Mouse (Mus musculus) liver (tissue): Measurements from ENCODE around the gene 5730455P16Rik.
"Not testable (repeated sequence)": the region's sequence is repeated elsewhere in the genome, so short reads cannot be mapped to it uniquely, and the experiment has no call there.

ENCODE experiments used
- DNase-seq: peaks from one replicate; pipeline ENCODE4 v3.0.0-alpha.2; 2020; ENCODE audit warnings: mixed read lengths

5730455P16Rik gene

DNA sequence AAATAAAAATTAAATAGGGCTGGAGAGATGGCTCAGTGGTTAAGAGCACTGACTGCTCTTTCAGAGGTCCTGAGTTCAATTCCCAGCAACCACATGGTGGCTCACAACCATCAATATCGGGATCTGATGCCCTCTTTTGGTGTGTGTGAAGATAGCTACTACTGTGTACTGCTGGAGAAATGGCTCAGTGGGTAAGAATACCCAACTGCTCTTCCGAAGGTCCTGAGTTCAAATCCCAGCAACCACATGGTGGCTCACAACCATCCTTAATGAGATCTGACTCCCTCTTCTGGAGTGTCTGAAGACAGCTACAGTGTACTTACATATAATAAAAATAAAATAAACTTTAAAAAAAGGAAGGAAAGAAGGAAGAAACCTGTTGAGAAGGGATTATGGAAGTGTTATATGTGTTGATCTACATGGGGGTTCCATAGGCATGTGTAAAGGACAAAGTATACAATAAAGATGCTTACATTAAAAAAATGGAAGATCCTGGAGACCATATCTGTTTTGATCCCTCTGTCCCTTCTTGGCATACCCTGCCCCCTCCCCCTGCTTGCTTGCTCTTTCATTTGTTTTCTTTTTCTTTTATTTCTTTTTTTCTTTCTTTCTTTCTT lies 726 bp upstream of the 5730455P16Rik start:
- not testable (repeated sequence) for DNase-seq

DNA sequence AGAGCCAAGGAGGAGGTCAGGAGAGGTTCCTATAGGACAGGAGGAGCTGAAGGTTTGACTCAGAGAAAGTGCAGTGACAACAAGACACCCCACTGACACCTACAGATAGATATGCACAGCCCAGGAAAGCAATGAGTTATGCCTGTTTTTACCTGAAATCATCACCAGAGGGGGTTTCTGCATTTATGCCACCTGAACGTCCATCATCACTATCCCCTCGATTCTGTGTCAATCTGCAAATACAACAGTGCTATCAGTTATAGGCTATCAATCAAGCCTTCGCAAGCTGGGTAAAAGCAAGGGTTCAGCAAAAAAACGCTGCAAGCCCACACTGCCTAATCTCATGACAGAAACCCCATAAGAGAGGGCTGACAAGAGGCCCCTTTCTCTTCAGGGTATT lies 1.2 kb downstream of the 5730455P16Rik start:
- DNase-seq, result no peak

DNA sequence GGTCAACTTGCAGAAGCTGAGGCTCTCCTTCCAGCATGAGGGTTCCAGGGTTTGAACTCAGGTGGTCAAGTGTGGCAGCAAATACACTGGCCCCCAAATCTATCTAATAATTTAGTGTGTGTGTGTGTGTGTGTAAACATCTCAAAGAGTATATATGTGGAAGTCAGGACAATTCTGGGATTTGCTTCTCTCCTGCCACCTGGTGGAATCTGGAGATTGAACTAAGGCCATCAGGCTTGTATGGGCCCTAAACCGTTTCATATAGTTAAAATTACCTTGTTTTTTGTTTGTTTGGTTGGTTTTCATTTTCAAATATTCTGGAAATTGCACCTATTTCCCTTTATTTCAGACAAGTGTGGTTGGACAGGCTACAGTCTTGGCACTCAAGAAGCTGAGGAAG lies 8.9 kb downstream of the 5730455P16Rik start:
- DNase-seq, result no peak

DNA sequence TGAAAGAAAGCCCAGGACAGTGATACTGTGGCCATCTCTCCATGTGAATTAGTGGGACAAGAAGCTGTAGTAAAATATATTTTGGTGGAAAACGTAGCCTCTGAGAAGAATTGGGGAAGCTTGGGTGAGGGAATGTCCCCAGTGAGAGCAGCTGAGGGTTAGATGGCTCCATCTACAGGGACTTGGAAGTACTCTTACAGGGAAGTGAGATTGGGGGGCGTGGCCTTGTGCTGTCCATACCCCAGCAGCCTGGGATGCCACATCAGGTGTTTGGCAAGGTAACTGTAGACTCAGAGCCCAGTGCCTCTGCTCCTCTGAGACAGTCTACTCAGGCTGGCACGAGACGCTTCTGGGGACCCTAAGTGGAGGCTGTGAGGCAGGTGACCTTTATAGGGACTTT lies 23.0 kb downstream of the 5730455P16Rik start:
- DNase-seq, result peak; percentile 9

DNA sequence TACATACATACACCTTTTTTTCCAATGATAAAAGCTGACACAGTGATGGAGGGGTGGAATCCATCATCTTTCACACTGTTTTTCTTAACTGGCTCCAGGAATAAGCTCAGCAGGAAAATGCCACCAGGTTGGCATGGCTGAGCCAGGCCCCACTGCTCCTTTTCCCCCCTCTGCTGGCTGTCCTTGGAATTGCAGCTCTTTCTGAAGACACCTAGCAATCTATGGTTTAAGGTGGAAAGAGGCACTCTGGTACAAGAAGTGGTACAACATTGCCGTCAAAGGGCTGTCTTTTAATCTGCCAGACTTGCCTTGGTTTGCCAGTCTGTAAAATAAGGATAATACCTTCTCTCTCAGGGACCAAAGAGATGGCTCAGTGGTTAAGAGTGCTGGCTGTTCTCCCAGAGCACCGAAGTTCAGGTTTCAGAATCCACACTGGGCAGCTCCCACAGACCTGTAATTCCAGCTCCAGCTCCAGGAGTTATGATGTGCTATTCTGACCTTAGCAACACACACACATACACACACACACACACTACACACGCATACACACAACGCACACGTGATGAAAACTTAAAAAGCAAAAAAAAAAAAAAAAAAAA lies 25.9 kb downstream of the 5730455P16Rik start:
- peak; percentile 80 for DNase-seq

DNA sequence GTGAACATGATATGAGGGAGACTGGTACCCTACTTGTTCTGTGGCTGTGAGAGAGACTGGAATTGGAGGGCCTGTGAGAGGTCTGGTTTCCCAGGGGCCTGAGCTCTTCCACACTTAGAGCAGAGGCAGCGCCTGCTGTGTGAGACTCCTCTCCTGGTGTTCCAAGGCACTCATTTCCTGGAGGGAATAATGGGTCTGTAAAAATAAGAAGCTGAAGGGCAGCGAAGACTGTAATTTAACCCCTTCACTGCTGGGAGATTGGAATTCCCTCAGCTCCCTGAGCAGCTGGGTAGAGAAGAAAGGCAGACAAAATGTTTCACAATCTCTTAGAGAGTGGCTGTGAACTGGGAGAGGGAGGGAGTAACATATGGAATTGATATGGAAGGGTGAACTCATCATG lies 35.4 kb downstream of the 5730455P16Rik start:
- no peak for DNase-seq

DNA sequence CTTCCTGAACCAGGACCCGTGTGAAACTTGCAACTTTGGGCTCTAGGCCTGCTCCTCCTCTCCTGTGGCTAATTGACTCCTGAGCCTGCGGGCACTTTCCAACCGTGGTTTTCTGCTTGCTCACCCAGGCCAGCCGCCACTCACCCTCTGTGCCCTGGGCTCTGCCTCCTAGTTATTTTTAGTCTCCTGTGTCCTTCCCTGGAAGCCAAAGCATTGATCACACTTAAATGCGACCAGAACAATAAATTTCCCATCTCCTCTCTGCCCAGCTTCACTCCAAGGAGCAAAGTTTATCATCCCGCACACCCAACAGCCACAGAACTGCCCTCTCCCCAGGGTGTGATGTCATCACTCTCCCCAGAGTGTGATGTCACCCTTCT lies 41.5 kb downstream of the 5730455P16Rik start:
- no peak for DNase-seq

DNA sequence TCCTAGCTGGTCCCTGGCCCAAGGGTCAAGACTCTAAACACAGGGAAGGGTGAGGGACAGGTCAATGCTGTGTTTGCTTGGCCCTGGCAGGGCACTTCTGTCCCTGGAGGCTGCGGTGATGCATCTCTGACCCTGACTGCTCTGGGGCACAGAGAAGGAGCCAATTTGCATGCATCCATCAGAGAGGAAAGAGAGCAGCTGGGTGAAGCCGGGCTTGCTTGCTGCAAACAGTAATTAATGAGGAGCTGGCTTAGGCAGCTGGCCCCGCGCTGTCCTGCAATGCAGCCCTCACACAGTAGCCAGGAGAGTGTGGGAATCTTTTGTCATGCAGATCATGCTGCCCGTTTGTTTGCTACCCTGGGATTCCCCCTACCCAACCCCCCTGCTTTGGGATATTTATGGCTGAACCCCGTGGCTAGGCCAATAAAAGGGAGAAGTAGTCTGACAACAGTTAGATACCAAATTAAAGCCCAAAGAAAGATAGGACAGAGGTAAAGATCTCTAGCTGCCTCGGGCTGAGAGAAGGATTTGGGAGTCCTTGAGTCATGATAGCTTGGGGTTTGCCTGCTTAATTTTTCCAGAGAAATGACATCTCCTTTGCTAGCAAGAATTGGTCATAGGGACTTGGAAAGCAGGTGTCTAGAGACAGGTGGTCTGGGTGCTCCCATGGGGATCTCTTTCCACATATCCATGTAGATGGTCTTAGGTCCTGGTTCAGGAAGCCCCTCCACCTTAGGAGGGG lies 42.1 kb downstream of the 5730455P16Rik start:
- no peak for DNase-seq

DNA sequence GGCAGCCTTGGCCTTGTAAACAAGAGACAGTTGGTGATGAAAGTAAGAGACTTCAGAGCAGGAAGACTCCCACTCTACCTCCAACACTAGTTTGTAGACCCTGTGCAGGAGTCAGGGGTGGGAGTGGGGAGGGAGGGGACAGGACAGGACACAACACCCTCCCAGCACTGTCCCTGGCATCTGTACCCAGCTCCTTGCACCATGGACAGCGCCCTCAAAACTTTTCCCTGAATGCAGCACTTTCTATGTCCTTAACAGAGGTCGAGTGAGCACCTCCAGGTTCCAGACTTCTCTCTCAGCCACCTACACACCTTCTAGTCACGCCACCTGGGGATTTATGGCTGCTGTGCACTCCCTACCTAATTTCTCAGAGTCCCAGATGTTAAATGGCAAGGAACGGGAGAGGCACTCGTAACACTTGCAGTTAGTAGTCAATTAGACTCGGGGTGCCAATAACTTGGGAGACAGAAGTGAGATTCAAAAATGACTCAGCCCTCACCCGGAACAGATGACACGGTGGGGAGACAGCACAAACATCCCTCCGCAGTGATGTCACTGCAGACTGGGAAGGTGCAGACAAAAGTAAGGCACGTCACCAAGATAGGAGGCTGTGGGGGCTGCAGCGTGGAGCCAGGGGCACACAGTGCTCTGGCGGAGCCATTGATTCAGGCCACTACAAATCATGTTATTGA lies 45.0 kb downstream of the 5730455P16Rik start:
- DNase-seq, result no peak

DNA sequence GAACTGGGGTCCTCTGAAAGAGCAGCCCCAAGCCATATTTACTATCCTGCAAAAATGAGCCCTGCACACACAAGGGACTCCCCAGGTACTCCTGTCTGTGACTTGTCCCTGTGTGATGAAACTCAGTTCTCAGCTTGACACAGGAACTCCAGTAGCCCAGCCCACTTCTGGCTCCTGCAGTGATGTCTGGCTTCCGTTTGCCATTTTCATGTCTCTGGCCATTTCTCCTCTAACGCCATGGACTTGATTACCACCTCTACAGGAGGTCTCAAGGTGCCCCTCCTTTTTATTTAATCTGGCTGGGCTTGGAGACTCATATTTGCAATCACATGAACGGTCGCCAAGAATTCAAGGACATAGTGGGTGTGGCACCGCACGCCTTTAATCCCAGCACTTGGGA lies 53.2 kb downstream of the 5730455P16Rik start:
- no peak for DNase-seq

DNA sequence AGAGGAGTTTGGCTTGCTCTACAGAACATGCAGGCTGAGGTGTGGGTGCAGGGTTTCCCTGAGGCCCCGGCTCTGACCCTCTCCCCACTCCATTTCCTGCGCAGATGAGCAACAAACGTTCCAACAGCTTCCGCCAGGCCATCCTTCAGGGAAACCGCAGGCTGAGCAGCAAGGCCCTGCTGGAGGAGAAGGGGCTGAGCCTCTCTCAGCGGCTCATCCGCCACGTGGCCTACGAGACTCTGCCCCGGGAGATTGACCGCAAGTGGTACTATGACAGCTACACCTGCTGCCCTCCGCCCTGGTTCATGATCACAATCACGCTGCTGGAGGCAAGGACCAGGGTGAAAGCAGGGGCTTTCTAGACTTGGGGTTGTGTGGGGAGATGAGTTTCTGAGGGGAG lies 54.6 kb downstream of the 5730455P16Rik start:
- DNase-seq, result peak; percentile 30

DNA sequence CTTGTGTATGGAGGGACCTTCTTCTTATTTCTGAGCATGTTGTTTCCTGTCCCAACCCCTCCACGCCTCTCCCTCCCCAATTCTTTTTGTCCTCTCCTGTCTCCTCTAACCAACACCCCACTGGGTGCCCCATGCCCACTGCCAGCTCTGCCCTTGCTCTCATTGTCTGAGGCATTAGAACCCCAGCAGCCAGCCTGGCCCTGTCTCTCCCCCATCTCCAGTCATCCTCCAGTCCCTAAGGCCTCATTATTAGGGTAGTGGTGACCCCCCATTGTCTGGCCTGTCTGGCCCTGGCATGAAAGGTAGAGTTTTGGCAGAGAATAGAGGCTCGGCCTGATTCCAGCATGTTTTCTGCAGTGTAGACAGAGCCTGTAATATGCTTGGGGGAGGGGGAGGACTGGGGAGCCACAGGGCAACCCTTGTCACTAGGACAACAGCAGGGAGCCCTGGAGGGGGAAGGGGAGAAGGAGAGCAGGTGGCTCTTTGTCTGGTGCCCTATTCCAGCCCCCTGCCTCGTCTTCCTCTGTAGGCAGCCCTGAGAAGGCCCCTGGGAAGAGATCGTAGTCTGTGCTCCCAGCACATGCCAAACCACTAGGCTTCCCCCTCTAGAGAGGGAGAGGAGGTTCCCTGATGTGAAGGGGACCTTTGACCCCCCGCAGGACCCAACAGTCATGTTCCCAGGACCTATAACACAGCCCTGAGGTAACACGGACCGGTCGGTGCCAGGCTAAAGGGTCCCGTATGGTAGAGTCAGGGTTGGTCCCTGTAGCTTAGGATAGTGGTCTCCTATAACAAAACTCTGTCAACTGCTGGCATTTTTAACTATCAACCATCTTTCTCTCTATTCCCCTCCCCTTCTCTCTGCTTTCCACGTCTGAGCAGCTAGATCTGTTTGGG lies 61.8 kb downstream of the 5730455P16Rik start:
- DNase-seq, result no peak

DNA sequence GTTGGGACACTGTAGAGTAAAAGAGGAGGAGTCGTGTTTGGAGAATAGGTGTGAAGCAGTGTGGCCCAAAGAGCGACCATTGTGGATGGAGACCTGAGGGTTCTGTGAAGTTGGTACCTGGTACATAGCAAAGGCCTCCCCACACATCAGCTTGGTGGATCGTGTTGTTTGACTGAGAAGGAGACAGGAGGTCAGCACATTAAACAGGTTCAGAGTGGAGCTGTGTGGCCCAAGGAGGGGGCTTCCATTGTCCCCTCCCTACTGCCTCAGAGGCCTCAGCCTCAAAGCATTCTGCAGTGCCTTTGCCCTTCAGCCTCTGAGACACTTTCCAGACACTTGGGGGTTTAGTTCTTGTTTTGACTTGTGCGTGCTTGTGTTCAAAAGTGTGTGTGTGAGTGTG lies 63.9 kb downstream of the 5730455P16Rik start:
- no peak for DNase-seq

DNA sequence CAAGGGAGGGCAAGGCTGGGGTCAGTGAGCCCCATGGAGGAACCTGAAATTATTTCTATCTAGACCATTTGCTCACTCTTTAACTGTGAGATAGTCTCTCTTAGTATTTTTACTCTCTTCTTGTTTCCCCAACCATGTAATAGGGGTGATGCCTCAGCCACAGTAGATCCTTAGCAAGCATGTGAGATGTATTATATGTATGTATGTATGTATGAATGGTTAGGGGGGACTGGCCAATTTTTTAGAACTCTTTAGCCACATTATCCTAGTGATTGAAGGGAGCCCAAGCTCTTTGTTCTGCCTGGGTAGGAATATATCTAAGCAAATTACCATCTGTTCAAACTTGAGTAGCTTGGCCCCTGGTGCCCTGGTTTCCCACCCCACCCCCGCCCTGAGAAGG lies 64.4 kb downstream of the 5730455P16Rik start:
- no peak for DNase-seq

DNA sequence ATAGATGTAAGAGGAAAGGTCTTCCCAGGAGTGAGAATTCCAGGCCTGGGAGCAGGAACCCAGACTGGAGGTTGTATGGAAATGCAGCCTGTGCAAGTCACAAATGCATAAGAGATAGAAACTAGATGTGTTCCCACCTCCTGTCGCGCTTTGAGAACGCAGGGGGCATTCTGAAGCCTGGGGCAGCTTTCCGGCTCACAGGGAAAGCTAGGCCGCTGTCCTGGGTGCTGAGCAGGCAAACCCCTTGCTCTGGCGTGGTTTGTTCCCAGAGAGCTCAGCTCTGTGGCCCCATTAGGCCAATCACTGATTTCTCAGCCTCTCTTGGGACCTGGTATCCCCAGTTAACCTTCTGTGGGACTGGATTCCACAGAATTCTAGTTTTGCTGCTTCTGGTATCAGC lies 65.3 kb downstream of the 5730455P16Rik start:
- DNase-seq, result peak; percentile 17

DNA sequence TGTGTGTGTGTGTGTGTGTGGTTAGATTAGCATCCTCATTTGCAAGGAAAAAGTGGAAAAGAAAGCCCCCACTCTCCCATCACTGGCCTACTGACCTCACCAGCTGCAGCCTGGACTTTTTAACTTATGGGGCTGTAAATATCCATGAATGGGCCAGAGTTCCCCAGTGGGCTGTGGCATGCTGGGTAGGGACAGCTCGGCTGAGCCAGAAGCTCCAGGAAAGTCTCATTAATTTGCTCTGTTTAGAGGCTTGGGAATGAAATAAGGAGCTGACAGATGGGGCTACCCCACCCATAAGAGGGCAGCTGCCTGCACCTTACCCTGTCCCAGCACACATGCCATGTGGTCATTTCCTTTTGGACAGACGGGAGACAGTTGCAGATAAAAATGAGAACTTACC lies 65.8 kb downstream of the 5730455P16Rik start:
- no peak for DNase-seq

DNA sequence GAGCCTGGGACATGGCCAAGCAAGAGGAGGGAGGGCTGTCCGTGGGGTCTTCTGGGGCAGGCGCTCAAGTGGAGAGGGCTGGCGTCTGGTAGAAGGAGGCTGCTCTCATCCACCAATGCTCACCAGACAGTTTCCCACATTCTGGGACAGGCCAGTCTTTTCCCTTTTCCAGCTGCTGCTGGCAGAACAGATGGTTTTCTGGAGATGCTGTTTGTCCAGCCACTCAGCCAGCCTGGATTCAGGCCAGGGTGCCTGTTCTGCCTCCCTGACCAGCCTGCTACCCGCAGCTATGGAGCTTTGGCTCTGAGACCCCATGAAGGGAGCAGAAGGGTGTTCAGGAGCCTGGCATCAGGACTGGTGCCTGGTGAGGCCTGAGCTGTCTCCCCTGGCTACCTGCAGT lies 66.6 kb downstream of the 5730455P16Rik start:
- no peak for DNase-seq
